Comparison of ENCODE assay signal across 34 mouse cellular contexts in genomic region chr13:106856556-106856955, GRCm38 (mm10).
"Had no signal": no experiment of that assay in that cellular context is flagged by ENCODE, and none has a peak within 500 bp of the region (broad histone marks: within the 10 kb centered on the region; RNA-seq: fewer than 3 reads in every experiment).

No protein-coding gene starts in this region.

- H3K36me3 ChIP-seq: intestine, embryonic 15.5 days had no signal

- DNase-seq: heart, postnatal 10 days; heart, postnatal 14 days; heart, postnatal 36 days; heart, postnatal 4 days; kidney, adult 11 months; kidney, adult 18-20 months; kidney, adult 2 months; kidney, adult 8-10 months; kidney, adult 9 months; kidney, postnatal 10 days; kidney, postnatal 14 days; kidney, postnatal 25 days; kidney, postnatal 36 days; kidney, postnatal 4 days; layer of hippocampus, adult 9-11 months; layer of hippocampus, postnatal 36 days had no signal

- H3K4me3 ChIP-seq: heart, embryonic 12.5 days; heart, embryonic 13.5 days; heart, embryonic 15.5 days; hindbrain, embryonic 10.5 days; hindbrain, embryonic 12.5 days; hindbrain, embryonic 13.5 days; hindbrain, embryonic 15.5 days; intestine, embryonic 15.5 days; kidney, embryonic 15.5 days; layer of hippocampus, adult 2 months; left cerebral cortex, adult 2 months had no signal

- H3K4me1 ChIP-seq: heart, embryonic 12.5 days; heart, embryonic 13.5 days; heart, embryonic 15.5 days; hindbrain, embryonic 10.5 days; hindbrain, embryonic 12.5 days; hindbrain, embryonic 13.5 days; hindbrain, embryonic 15.5 days; intestine, embryonic 15.5 days; kidney, embryonic 15.5 days had no signal

- H3K4me2 ChIP-seq: heart, embryonic 11.5 days; heart, embryonic 12.5 days; heart, embryonic 13.5 days; heart, embryonic 15.5 days; hindbrain, embryonic 12.5 days; hindbrain, embryonic 13.5 days; hindbrain, embryonic 14.5 days; hindbrain, embryonic 15.5 days; intestine, embryonic 15.5 days; kidney, embryonic 15.5 days had no signal

- H3K27ac ChIP-seq: heart, embryonic 13.5 days; heart, embryonic 15.5 days; hindbrain, embryonic 10.5 days; hindbrain, embryonic 12.5 days; hindbrain, embryonic 13.5 days; hindbrain, embryonic 14.5 days; hindbrain, embryonic 15.5 days; hindbrain, postnatal 0 days; intestine, embryonic 15.5 days; kidney, embryonic 15.5 days; kidney, postnatal 0 days; layer of hippocampus, adult 2 months; left cerebral cortex, adult 2 months had no signal

- H3K27me3 ChIP-seq: heart, embryonic 12.5 days; heart, embryonic 13.5 days; heart, embryonic 15.5 days; hindbrain, embryonic 12.5 days; hindbrain, embryonic 13.5 days; hindbrain, embryonic 15.5 days; intestine, embryonic 15.5 days; kidney, embryonic 15.5 days had no signal

- ATAC-seq: hindbrain, embryonic 16.5 days; hindbrain, postnatal 0 days; inflammation-experienced regulatory T-cells, adult 6 months; intestine, embryonic 15.5 days; intestine, embryonic 16.5 days had no signal

- H3K9me3 ChIP-seq: heart, embryonic 12.5 days; heart, embryonic 13.5 days; heart, embryonic 15.5 days; hindbrain, embryonic 10.5 days; hindbrain, embryonic 12.5 days; hindbrain, embryonic 13.5 days; hindbrain, embryonic 15.5 days; intestine, embryonic 15.5 days; kidney, embryonic 15.5 days had no signal

- H3K9ac ChIP-seq: heart, embryonic 12.5 days; heart, embryonic 13.5 days; heart, embryonic 15.5 days; hindbrain, embryonic 12.5 days; hindbrain, embryonic 13.5 days; hindbrain, embryonic 14.5 days; hindbrain, embryonic 15.5 days; intestine, embryonic 15.5 days; kidney, embryonic 15.5 days had no signal
